Mouse (Mus musculus): ENCODE measurements around the gene Cd59a. TPM values are rescaled to one million over a fixed set of nuclear protein-coding genes. Genes with fewer than 3 reads are reported as not detected.
"Not testable (repeated sequence)": the region's sequence is repeated elsewhere in the genome, so short reads cannot be mapped to it uniquely, and the experiment has no call there.

The Cd59a gene
- polyA plus RNA-seq, 1 experiment from 2014 or later, result 36.0 TPM

DNA sequence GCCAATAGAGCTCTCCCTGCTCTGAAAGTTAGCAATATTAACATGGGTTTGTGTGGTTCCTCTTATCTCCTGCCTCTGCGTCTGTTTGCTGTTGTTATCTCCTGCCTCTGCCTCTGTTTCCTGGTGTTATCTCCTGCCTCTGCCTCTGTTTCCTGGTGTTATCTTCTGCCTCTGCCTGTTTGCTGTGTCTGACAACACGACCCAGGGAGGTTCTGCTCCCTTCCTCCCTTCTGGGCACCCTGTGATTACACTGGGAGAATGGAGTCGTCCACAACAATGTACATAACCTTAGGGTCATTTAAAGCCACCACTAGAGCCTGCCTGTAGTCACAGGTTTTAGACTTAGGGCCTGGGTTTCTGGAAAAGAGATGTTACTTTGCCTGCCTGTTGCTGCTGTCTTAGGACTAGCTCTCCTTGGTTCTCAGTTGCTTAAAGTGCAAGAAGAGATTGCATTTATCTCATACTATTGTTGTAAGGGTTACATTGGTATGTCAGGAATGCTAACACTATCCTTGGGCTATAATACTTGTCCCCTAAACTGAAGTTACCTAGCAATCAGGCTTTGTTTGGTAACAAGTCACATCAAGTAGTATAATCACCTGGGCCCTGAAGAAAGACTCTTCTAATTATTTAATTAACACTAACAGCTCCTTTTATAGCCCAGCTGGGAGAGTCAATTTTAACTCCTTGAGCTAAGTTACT is 3.1 kb downstream of the Cd59a start:
- Histone ChIP-seq H3K9ac (ENCODE audit: low read depth, low read length) (no peak overlapping the region), H3K4me2 (ENCODE audit: low read depth, low read length) (no peak overlapping the region), H3K4me1 (ENCODE audit: control insufficient read depth, insufficient read depth, low read length) (peaks cover 2% of the 10 kb centered on the region; the same call in 1 of the 2 replicates), H3K36me3 (ENCODE audit: control insufficient read depth, insufficient read depth, low read length) (no peaks in the 10 kb centered on the region), H3K9me3 (ENCODE audit: control insufficient read depth, low read length) (no peaks in the 10 kb centered on the region), H3K27me3 (replicated peaks; ENCODE audit: control insufficient read depth, insufficient read depth, low read length) (no peaks in the 10 kb centered on the region), H3K27ac (ENCODE audit: low read length) (no peak overlapping the region), H3K4me3 (ENCODE audit: low read length) (no peak overlapping the region)
- ATAC-seq, result peak; percentile 46
- 26% methylated on average over 3 of the region's 3 CpGs for WGBS

DNA sequence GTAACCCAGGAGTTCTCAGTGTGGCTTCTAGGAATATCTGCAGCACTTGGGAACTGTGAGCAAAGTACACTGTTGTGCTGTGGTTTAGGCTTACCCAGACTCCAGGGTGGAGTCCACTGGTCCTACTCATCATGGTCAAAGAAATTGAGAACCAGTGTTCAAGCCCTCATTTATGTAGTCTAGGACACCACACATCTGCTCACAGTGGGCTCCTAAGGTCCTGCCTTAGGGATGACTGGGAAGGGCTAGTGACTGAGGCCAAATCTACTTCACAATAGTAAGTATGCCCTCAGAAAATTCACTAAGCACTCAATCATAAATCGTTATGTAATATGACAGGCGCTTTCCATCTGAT is 3.6 kb downstream of the Cd59a start:
- H3K36me3 ChIP-seq (ENCODE audit: control insufficient read depth, insufficient read depth, low read length), result no peaks in the 10 kb centered on the region
- ATAC-seq, result no peak
- no peak overlapping the region for H3K4me2 ChIP-seq (ENCODE audit: low read depth, low read length)
- peaks cover 2% of the 10 kb centered on the region; the same call in 1 of the 2 replicates for H3K4me1 ChIP-seq (ENCODE audit: control insufficient read depth, insufficient read depth, low read length)
- H3K4me3 ChIP-seq (ENCODE audit: low read length), result no peak overlapping the region
- no peak overlapping the region for H3K27ac ChIP-seq (ENCODE audit: low read length)
- no peaks in the 10 kb centered on the region for H3K9me3 ChIP-seq (ENCODE audit: control insufficient read depth, low read length)
- no peaks in the 10 kb centered on the region for H3K27me3 ChIP-seq (replicated peaks; ENCODE audit: control insufficient read depth, insufficient read depth, low read length)
- WGBS, result 93% methylated on average over 2 of the region's 2 CpGs
- H3K9ac ChIP-seq (ENCODE audit: low read depth, low read length), result no peak overlapping the region

DNA sequence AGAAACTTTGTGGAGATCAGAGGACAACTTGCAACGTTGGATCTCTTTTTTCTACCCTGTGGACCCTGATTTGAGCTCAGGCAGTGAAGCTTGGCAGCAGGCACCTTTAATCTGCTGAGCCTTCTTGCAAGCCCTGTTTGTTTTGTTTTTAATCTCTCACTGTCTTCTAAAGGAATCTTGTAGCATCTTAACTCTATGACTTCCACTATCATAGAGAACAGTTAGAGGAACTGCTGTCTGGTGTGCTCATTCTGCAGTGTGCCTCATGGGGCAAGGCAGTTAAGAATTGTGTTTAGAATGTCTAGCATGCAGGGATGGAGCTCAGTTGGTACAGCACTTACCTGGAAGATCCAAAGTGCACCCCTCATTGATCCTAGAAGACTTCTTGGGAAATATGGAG is 4.3 kb downstream of the Cd59a start:
- Histone ChIP-seq H3K27ac (ENCODE audit: low read length) (no peak overlapping the region), H3K36me3 (ENCODE audit: control insufficient read depth, insufficient read depth, low read length) (no peaks in the 10 kb centered on the region), H3K4me3 (ENCODE audit: low read length) (no peak overlapping the region), H3K4me2 (ENCODE audit: low read depth, low read length) (no peak overlapping the region), H3K4me1 (ENCODE audit: control insufficient read depth, insufficient read depth, low read length) (peaks cover 2% of the 10 kb centered on the region; the same call in 1 of the 2 replicates), H3K9me3 (ENCODE audit: control insufficient read depth, low read length) (no peaks in the 10 kb centered on the region), H3K27me3 (replicated peaks; ENCODE audit: control insufficient read depth, insufficient read depth, low read length) (no peaks in the 10 kb centered on the region), H3K9ac (ENCODE audit: low read depth, low read length) (no peak overlapping the region)
- no peak for ATAC-seq
- WGBS, result 73% methylated on average over 1 of the region's 1 CpGs

DNA sequence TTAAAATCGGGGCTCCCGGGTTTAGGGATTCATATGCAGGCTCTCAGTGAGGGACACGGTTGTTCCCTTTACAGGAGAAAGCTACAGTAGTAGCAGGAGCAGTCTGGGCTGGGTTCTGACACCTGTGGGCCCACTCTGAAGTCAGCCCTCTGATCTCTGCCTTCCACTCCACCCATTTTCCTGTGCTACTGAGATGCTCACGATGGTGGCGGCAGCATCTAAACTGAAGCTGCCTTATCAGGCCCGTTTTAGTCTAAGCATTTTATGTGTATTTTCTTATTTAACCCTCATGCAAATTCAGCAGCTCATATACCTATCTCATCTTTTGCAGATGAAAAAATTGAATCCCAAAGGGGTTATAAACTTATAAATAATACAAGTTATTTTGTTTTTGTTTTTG is 9.2 kb downstream of the Cd59a start:
- Histone ChIP-seq H3K36me3 (ENCODE audit: control insufficient read depth, insufficient read depth, low read length) (no peaks in the 10 kb centered on the region), H3K9ac (ENCODE audit: low read depth, low read length) (no peak overlapping the region), H3K4me1 (ENCODE audit: control insufficient read depth, insufficient read depth, low read length) (peaks cover 4% of the 10 kb centered on the region; the same call in 1 of the 2 replicates), H3K4me3 (ENCODE audit: low read length) (no peak overlapping the region), H3K27ac (ENCODE audit: low read length) (no peak overlapping the region), H3K4me2 (ENCODE audit: low read depth, low read length) (no peak overlapping the region), H3K27me3 (replicated peaks; ENCODE audit: control insufficient read depth, insufficient read depth, low read length) (no peaks in the 10 kb centered on the region), H3K9me3 (ENCODE audit: control insufficient read depth, low read length) (no peaks in the 10 kb centered on the region)
- WGBS, result 89% methylated on average over 6 of the region's 6 CpGs
- ATAC-seq, result no peak

DNA sequence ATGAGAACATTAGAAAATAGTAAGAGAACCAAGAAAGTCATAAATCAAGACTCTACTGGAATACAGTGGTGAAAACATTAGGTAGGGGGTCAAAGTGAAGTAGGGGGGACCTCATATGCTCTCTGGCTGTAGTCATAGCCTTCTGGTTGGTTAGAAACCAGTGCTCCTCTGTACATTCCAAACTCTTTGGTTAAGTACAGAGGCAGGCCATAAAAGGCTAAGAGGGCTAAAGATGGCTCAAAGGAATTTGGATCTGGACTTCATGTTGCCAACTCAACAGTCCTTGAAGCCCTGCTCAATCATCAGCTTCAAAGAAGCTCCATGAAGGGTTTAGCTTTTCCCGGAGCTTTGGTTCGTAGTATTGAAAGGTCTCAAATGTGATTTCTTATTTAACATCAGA is 13.4 kb downstream of the Cd59a start:
- not testable (repeated sequence) for H3K36me3 ChIP-seq (ENCODE audit: control insufficient read depth, insufficient read depth, low read length); H3K9me3 ChIP-seq (ENCODE audit: control insufficient read depth, low read length); H3K4me1 ChIP-seq (ENCODE audit: control insufficient read depth, insufficient read depth, low read length); H3K27ac ChIP-seq (ENCODE audit: low read length); H3K4me3 ChIP-seq (ENCODE audit: low read length); H3K4me2 ChIP-seq (ENCODE audit: low read depth, low read length); H3K27me3 ChIP-seq (replicated peaks; ENCODE audit: control insufficient read depth, insufficient read depth, low read length); H3K9ac ChIP-seq (ENCODE audit: low read depth, low read length); ATAC-seq
- WGBS, result 82% methylated on average over 2 of the region's 2 CpGs

DNA sequence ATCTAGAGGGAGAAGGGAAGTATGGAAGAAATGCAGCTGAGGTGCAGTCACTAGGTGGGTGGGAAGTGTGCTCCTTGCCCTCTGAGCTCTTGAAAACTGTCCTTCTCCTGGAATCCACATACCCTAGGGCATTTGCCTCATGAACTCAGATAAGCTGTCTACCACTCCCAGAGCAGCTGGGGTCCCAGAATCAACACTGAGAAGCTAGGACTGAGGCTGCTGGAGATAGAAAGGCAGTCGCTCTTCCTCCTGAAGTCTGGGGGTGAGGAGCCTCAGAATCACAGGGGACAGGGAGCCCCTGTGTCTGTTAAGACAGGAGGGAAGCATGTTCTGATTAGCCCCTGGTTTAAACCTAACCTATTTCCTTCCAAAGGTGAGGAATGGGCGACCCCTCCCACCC is 13.9 kb downstream of the Cd59a start:
- no peaks in the 10 kb centered on the region for H3K27me3 ChIP-seq (replicated peaks; ENCODE audit: control insufficient read depth, insufficient read depth, low read length)
- H3K4me3 ChIP-seq (ENCODE audit: low read length), result no peak overlapping the region
- H3K4me1 ChIP-seq (ENCODE audit: control insufficient read depth, insufficient read depth, low read length), result peaks cover 5% of the 10 kb centered on the region; the same call in 1 of the 2 replicates
- peak; percentile 64 for ATAC-seq
- WGBS, result 63% methylated on average over 2 of the region's 2 CpGs
- no peak overlapping the region for H3K9ac ChIP-seq (ENCODE audit: low read depth, low read length)
- peak overlapping the region; percentile 20; the same call in 1 of the 2 replicates for H3K27ac ChIP-seq (ENCODE audit: low read length)
- no peaks in the 10 kb centered on the region for H3K9me3 ChIP-seq (ENCODE audit: control insufficient read depth, low read length)
- H3K36me3 ChIP-seq (ENCODE audit: control insufficient read depth, insufficient read depth, low read length), result no peaks in the 10 kb centered on the region
- no peak overlapping the region for H3K4me2 ChIP-seq (ENCODE audit: low read depth, low read length)

DNA sequence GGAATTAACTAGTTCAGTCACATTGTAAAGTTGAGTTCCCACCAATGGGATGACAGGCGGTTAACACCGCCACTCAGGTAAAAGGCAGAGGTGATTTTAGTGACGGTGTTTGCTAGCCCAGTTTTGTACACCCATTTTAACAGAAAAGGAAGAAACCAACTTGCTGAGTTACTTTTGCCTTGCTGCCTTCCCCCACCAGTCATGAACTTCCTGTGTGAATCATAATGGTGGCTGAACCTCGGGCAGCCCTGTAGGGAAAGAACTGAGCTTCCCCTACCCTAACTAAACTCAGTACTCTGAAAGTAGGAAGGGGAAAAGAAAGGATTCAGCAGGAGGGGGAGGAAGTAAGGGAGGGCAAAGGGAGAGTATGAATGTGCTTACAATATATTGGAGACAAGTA is 14.4 kb downstream of the Cd59a start:
- Histone ChIP-seq H3K4me2 (ENCODE audit: low read depth, low read length) (no peak overlapping the region), H3K9ac (ENCODE audit: low read depth, low read length) (no peak overlapping the region), H3K36me3 (ENCODE audit: control insufficient read depth, insufficient read depth, low read length) (no peaks in the 10 kb centered on the region), H3K9me3 (ENCODE audit: control insufficient read depth, low read length) (no peaks in the 10 kb centered on the region), H3K4me1 (ENCODE audit: control insufficient read depth, insufficient read depth, low read length) (peaks cover 5% of the 10 kb centered on the region; the same call in 1 of the 2 replicates), H3K4me3 (ENCODE audit: low read length) (no peak overlapping the region), H3K27me3 (replicated peaks; ENCODE audit: control insufficient read depth, insufficient read depth, low read length) (no peaks in the 10 kb centered on the region), H3K27ac (ENCODE audit: low read length) (no peak overlapping the region)
- ATAC-seq, result no peak
- 76% methylated on average over 4 of the region's 4 CpGs for WGBS

DNA sequence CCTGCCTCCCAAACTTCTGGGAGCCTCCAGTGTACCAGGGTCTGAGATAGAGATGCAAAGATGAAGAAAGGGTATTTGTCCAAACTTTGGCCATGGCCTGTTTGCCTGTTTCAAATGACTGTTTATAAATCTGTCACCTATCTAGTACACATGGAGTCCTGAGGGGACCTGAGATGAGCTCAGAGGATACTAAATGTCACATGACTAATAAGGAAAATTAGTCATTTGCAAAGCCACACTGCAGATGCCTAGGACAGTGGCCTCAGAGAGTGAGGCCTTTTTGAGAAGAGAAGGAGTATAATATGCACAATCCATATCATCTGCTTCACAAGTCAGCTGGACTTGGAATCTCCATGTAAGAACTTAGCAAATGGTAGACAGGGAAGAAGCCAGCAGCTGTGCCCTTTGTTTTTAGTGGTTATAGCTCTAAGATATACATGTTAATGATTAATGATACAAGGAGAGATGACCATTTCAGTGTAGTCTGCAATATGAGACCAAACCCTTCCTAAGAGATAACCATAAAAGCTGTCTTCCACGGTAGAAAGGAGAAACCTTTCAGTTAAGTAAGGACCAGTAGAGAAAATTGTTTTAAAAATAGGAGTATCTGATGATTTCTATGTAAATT is 15.7 kb downstream of the Cd59a start:
- not testable (repeated sequence) for H3K4me1 ChIP-seq (ENCODE audit: control insufficient read depth, insufficient read depth, low read length); H3K9ac ChIP-seq (ENCODE audit: low read depth, low read length); H3K4me3 ChIP-seq (ENCODE audit: low read length); H3K4me2 ChIP-seq (ENCODE audit: low read depth, low read length); H3K36me3 ChIP-seq (ENCODE audit: control insufficient read depth, insufficient read depth, low read length); H3K27ac ChIP-seq (ENCODE audit: low read length); H3K27me3 ChIP-seq (replicated peaks; ENCODE audit: control insufficient read depth, insufficient read depth, low read length); H3K9me3 ChIP-seq (ENCODE audit: control insufficient read depth, low read length)
- ATAC-seq, result peak; percentile 84
- WGBS, result no CpG with 5 or more reads among the region's 1 CpGs

DNA sequence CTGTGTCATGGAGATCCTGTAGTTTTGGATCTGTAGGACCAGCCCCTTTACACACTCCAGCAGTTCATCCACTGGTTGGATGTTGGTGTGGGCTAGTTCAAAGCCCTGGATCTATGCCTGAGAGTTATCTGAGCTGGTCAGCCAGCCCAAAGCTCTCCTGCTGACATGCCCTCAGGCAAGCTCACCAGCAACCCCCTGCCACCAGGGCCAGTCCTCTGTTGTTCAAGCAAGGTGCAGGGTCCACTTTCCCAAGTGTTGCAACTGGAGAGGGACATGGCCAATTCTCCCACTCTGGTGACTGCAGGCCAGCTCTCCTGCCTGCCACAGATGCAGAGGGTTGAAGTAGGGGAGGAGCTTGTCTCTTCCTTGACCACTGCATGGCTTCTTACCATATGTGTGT is 18.0 kb downstream of the Cd59a start:
- not testable (repeated sequence) for ATAC-seq; H3K27me3 ChIP-seq (replicated peaks; ENCODE audit: control insufficient read depth, insufficient read depth, low read length)

DNA sequence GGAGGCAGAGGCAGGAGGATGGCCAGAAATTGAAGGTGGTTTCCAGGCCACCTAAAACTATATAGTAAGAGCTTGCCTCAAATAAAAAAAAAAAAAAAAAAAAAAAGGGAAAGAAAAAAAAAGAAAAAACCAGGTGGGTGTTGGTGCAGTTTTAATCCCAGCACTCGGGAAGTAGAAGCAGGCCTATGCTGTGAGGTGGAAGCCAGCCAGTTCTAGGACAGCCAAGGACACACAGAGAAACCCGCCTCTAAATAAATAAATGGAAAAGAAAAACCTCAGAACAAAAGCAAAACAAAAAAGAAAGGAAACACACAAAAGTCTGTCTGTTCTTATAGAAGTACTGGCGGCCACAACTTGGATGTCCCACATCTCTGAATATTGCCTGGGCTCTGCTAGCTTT is 19.3 kb downstream of the Cd59a start:
- Histone ChIP-seq H3K4me3 (ENCODE audit: low read length) (no peak overlapping the region), H3K4me2 (ENCODE audit: low read depth, low read length) (no peak overlapping the region), H3K27me3 (replicated peaks; ENCODE audit: control insufficient read depth, insufficient read depth, low read length) (no peaks in the 10 kb centered on the region), H3K9ac (ENCODE audit: low read depth, low read length) (no peak overlapping the region), H3K9me3 (ENCODE audit: control insufficient read depth, low read length) (no peaks in the 10 kb centered on the region), H3K27ac (ENCODE audit: low read length) (no peak overlapping the region), H3K36me3 (ENCODE audit: control insufficient read depth, insufficient read depth, low read length) (no peaks in the 10 kb centered on the region), H3K4me1 (ENCODE audit: control insufficient read depth, insufficient read depth, low read length) (peaks cover 6% of the 10 kb centered on the region)
- WGBS, result 84% methylated on average over 3 of the region's 3 CpGs
- ATAC-seq, result no peak

More for the DNA sequence above, 18.0 kb downstream of the Cd59a start:
- not testable (repeated sequence) for H3K9ac ChIP-seq (ENCODE audit: low read depth, low read length); H3K4me3 ChIP-seq (ENCODE audit: low read length); H3K4me1 ChIP-seq (ENCODE audit: control insufficient read depth, insufficient read depth, low read length); H3K36me3 ChIP-seq (ENCODE audit: control insufficient read depth, insufficient read depth, low read length); H3K4me2 ChIP-seq (ENCODE audit: low read depth, low read length); H3K9me3 ChIP-seq (ENCODE audit: control insufficient read depth, low read length); H3K27ac ChIP-seq (ENCODE audit: low read length)
